Mouse (Mus musculus): Measurements from ENCODE around the gene Tcp11l2.

The Tcp11l2 gene

GRCm38 (mm10) chr10:84556120-84556519 is 20.3 kb upstream of the Tcp11l2 start:
- DNase-seq (ENCODE audit: low read depth in 2 of 2, low spot score in 2 of 2): no peak

- no peak for DNase-seq (ENCODE audit: low read depth in 2 of 2, low spot score in 2 of 2)
These were observed 17.9 kb upstream of the Tcp11l2 start for GRCm38 (mm10) chr10:84558511-84558910.

GRCm38 (mm10) chr10:84559986-84560385 is 16.4 kb upstream of the Tcp11l2 start:
- no peak for DNase-seq (ENCODE audit: low read depth in 2 of 2, low spot score in 2 of 2)

- DNase-seq (ENCODE audit: low read depth in 2 of 2, low spot score in 2 of 2): no peak
These were observed 14.3 kb upstream of the Tcp11l2 start for GRCm38 (mm10) chr10:84562121-84562520.

- peak; percentile 33 to 47 for DNase-seq (ENCODE audit: low read depth in 2 of 2, low spot score in 2 of 2)
These were observed 13.6 kb upstream of the Tcp11l2 start for GRCm38 (mm10) chr10:84562567-84563554.

GRCm38 (mm10) chr10:84564427-84564826 is 12.0 kb upstream of the Tcp11l2 start:
- DNase-seq (ENCODE audit: low read depth in 2 of 2, low spot score in 2 of 2): no peak

GRCm38 (mm10) chr10:84571052-84571639 is 5.3 kb upstream of the Tcp11l2 start:
- no peak for DNase-seq (ENCODE audit: low read depth in 2 of 2, low spot score in 2 of 2)

- no peak for DNase-seq (ENCODE audit: low read depth in 2 of 2, low spot score in 2 of 2)
These were observed 2.6 kb upstream of the Tcp11l2 start for GRCm38 (mm10) chr10:84573671-84574420.

- DNase-seq (ENCODE audit: low read depth in 2 of 2, low spot score in 2 of 2): no peak
These were observed 414 bp upstream of the Tcp11l2 start for GRCm38 (mm10) chr10:84576029-84576394.

- peak; percentile 78 to 84 for DNase-seq (ENCODE audit: low read depth in 2 of 2, low spot score in 2 of 2)
These were observed 773 bp downstream of the Tcp11l2 start for GRCm38 (mm10) chr10:84577071-84577727.

- DNase-seq (ENCODE audit: low read depth in 2 of 2, low spot score in 2 of 2): no peak
These were observed 2.3 kb downstream of the Tcp11l2 start for GRCm38 (mm10) chr10:84578738-84579137.

GRCm38 (mm10) chr10:84579527-84579926 is 3.1 kb downstream of the Tcp11l2 start:
- no peak for DNase-seq (ENCODE audit: low read depth in 2 of 2, low spot score in 2 of 2)

GRCm38 (mm10) chr10:84581191-84581590 is 4.8 kb downstream of the Tcp11l2 start:
- no peak for DNase-seq (ENCODE audit: low read depth in 2 of 2, low spot score in 2 of 2)

GRCm38 (mm10) chr10:84582236-84582635 is 5.8 kb downstream of the Tcp11l2 start:
- DNase-seq (ENCODE audit: low read depth in 2 of 2, low spot score in 2 of 2): no peak

GRCm38 (mm10) chr10:84584451-84585293 is 8.2 kb downstream of the Tcp11l2 start:
- peak; percentile 23 to 39 for DNase-seq (ENCODE audit: low read depth in 2 of 2, low spot score in 2 of 2)

- DNase-seq (ENCODE audit: low read depth in 2 of 2, low spot score in 2 of 2): no peak
These were observed 8.8 kb downstream of the Tcp11l2 start for GRCm38 (mm10) chr10:84585294-84585650.

- DNase-seq (ENCODE audit: low read depth in 2 of 2, low spot score in 2 of 2): no peak
These were observed 14.5 kb downstream of the Tcp11l2 start for GRCm38 (mm10) chr10:84590956-84591355.

GRCm38 (mm10) chr10:84591640-84592148 is 15.3 kb downstream of the Tcp11l2 start:
- DNase-seq (ENCODE audit: low read depth in 2 of 2, low spot score in 2 of 2): no peak

GRCm38 (mm10) chr10:84592745-84593144 is 16.3 kb downstream of the Tcp11l2 start:
- DNase-seq (ENCODE audit: low read depth in 2 of 2, low spot score in 2 of 2): no peak
